ENCODE assay signal across 22 mouse cellular contexts in genomic region chr11:116552194-116552593, GRCm38 (mm10). TPM values are rescaled to one million over a fixed set of nuclear protein-coding genes. Genes with fewer than 3 reads are reported as not detected.
"Had no signal": no experiment of that assay in that cellular context is flagged by ENCODE, and none has a peak within 500 bp of the region (broad histone marks: within the 10 kb centered on the region; RNA-seq: fewer than 3 reads in every experiment).

No protein-coding gene starts in this region.

- H3K4me2 ChIP-seq: intestine, embryonic 15.5 days; lung, embryonic 14.5 days; midbrain, embryonic 13.5 days; neural tube, embryonic 13.5 days had no signal

- ATAC-seq: intestine, embryonic 15.5 days; midbrain, embryonic 13.5 days; midbrain, embryonic 16.5 days had no signal

- H3K9me3 ChIP-seq: intestine, embryonic 15.5 days; megakaryocyte, embryonic 14.5 days; midbrain, embryonic 10.5 days; midbrain, embryonic 13.5 days; neural tube, embryonic 13.5 days had no signal

- H3K4me3 ChIP-seq: intestine, embryonic 15.5 days; midbrain, embryonic 10.5 days; midbrain, embryonic 13.5 days; myocyte; neural tube, embryonic 13.5 days had no signal

- H3K27ac ChIP-seq: intestine, embryonic 15.5 days; liver, embryonic 14.5 days; midbrain, embryonic 10.5 days; midbrain, embryonic 13.5 days; neural tube, embryonic 13.5 days had no signal

- DNase-seq: kidney, adult 18-20 months; kidney, adult 9 months; kidney, postnatal 14 days; kidney, postnatal 4 days; lung, embryonic 14.5 days; lung, postnatal 10 days; lung, postnatal 36 days; retina, postnatal 1 day; right cerebral cortex, postnatal 4 days; thymus, postnatal 25 days had no signal

- H3K27me3 ChIP-seq: intestine, embryonic 15.5 days; midbrain, embryonic 13.5 days; neural tube, embryonic 13.5 days had no signal

- H3K36me3 ChIP-seq: intestine, embryonic 15.5 days had no signal

- H3K9ac ChIP-seq: intestine, embryonic 15.5 days; liver, embryonic 14.5 days; lung, embryonic 14.5 days; midbrain, embryonic 13.5 days had no signal

RNA-seq across cellular contexts. Expression of gene Aanat, which starts 34.0 kb away (rescaled TPM):
- polyA plus RNA-seq: intestine, embryonic 15.5 days; kidney, embryonic 16.5 days; liver, embryonic 14.5 days; lung, embryonic 14.5 days; midbrain, embryonic 10.5 days; myocyte; stomach, embryonic 14.5 days; stomach, postnatal 0 days; thymus, postnatal 0 days had no signal
